Mouse (Mus musculus) testis, adult 2 months (tissue): ENCODE data around the gene Ssc5d.

Experiments
- CTCF ChIP-seq: fragments of 200-500 bp; IDR thresholded peaks from 2 replicates; pipeline ENCODE4 v1.5.1; 2012; ENCODE audit warnings: low read depth, mild to moderate bottlenecking, inconsistent platforms, low read length, moderate library complexity; ENCODE audit not compliant: control insufficient read depth, insufficient read depth, insufficient replicate concordance
- POLR2A ChIP-seq: fragments of 200-500 bp; IDR thresholded peaks from 2 replicates; pipeline ENCODE4 v1.6.1; 2012; ENCODE audit warnings: low read depth, mild to moderate bottlenecking, inconsistent platforms, low read length, moderate library complexity; ENCODE audit not compliant: control insufficient read depth

GRCm38 (mm10) chr7:4976832-4977231 is 51.2 kb downstream of the Ssc5d start:
- TF ChIP-seq POLR2A: no peak
- TF ChIP-seq CTCF: no peak; the same call in 1 of the 2 replicates
